26 mouse cellular contexts compared by ENCODE assay signal in the genomic region with DNA sequence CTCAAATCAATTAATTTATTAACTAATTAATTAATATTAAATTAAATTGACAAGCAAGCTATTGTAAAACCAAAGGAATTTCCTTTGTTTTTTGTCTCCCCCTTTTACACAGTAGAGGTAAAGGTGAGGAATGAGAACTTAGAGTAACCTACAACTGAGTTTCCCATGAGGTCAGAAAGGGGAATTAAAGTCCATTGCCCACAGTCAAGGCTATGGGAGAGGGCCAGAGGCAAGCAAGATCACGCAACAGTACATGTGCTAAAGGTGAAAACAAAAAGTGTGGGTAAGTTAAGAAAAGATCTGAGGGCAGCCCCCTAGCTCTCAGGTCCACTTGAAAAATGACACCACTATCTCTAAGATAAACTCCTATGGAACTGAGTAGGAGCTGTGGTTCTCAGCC. TPM values are rescaled to one million over a fixed set of nuclear protein-coding genes. Genes with fewer than 3 reads are reported as not detected.
DNase-seq lines count a peak whose midpoint lies in the region; ATAC-seq and TF ChIP-seq lines count a peak whose summit lies in the region.
"Had no signal": no experiment of that assay in that cellular context is flagged by ENCODE, and none has a peak within 500 bp of the region (broad histone marks: within the 10 kb centered on the region; RNA-seq: fewer than 3 reads in every experiment).

No protein-coding gene starts in this region.

- H3K27me3 ChIP-seq in heart, embryonic 13.5 days (replicated peaks): no peaks in the 10 kb centered on the region
- no peaks in the 10 kb centered on the region for H3K27me3 ChIP-seq in liver, postnatal 0 days (ENCODE audit: insufficient read depth, low read length)
- H3K27me3 ChIP-seq in liver, embryonic 11.5 days (replicated peaks; ENCODE audit: control insufficient read depth, insufficient read depth, low read length): no peaks in the 10 kb centered on the region
- no peaks in the 10 kb centered on the region for H3K27me3 ChIP-seq in stomach, postnatal 0 days (ENCODE audit: control insufficient read depth, insufficient read depth, low read length)
- H3K27me3 ChIP-seq: embryonic facial prominence, embryonic 13.5 days; forebrain, embryonic 13.5 days; hindbrain, embryonic 15.5 days had no signal

- 57% methylated on average over 1 of the region's 1 CpGs for WGBS in heart, embryonic 13.5 days
- WGBS in liver, postnatal 0 days (ENCODE audit: insufficient replicate concordance): 68% methylated on average over 1 of the region's 1 CpGs
- 65% methylated on average over 1 of the region's 1 CpGs for WGBS in liver, embryonic 11.5 days
- WGBS in stomach, postnatal 0 days: 77% methylated on average over 1 of the region's 1 CpGs

- H3K9me3 ChIP-seq in heart, embryonic 13.5 days: no peaks in the 10 kb centered on the region; the same call in 1 of the 2 replicates
- no peaks in the 10 kb centered on the region for H3K9me3 ChIP-seq in liver, postnatal 0 days (ENCODE audit: low read length)
- no peaks in the 10 kb centered on the region for H3K9me3 ChIP-seq in liver, embryonic 11.5 days (ENCODE audit: control insufficient read depth, low read length)
- H3K9me3 ChIP-seq in stomach, postnatal 0 days (ENCODE audit: control insufficient read depth, low read length): no peaks in the 10 kb centered on the region
- H3K9me3 ChIP-seq: embryonic facial prominence, embryonic 10.5 days; embryonic facial prominence, embryonic 13.5 days; forebrain, embryonic 10.5 days; hindbrain, embryonic 15.5 days had no signal

- intact Hi-C loops in left cerebral cortex, postnatal 4 days (cut with DNase I): loop anchor here (5.0 to 10.0 kb wide), 4 partner anchors 64 to 1316 kb away; no protein-coding TSS in a partner anchor

- no peak for TF ChIP-seq EP300 in liver, postnatal 0 days (IDR thresholded peaks at IDR 0.05; ENCODE audit: low read depth)
- TF ChIP-seq EP300 in stomach, postnatal 0 days (optimal IDR thresholded peaks at IDR 0.05): no peak

- H3K9ac ChIP-seq in heart, embryonic 13.5 days: no peak overlapping the region
- H3K9ac ChIP-seq in liver, postnatal 0 days (replicated peaks): no peak overlapping the region
- no peak overlapping the region for H3K9ac ChIP-seq in liver, embryonic 11.5 days (ENCODE audit: low read depth, low read length)
- H3K9ac ChIP-seq in stomach, postnatal 0 days (ENCODE audit: low read length): no peak overlapping the region
- H3K9ac ChIP-seq: embryonic facial prominence, embryonic 13.5 days; forebrain, embryonic 13.5 days; hindbrain, embryonic 15.5 days had no signal

- no peak for TF ChIP-seq CTCF in liver, postnatal 0 days (IDR thresholded peaks at IDR 0.05; ENCODE audit: low read depth)
- TF ChIP-seq CTCF in stomach, postnatal 0 days (IDR thresholded peaks at IDR 0.05; ENCODE audit: low read depth): no peak

- no peak overlapping the region for H3K4me3 ChIP-seq in heart, embryonic 13.5 days
- H3K4me3 ChIP-seq in liver, postnatal 0 days (ENCODE audit: low read depth, low read length): no peak overlapping the region
- H3K4me3 ChIP-seq in liver, embryonic 11.5 days (ENCODE audit: low read depth, low read length): no peak overlapping the region
- no peak overlapping the region for H3K4me3 ChIP-seq in stomach, postnatal 0 days (ENCODE audit: low read depth, low read length)
- H3K4me3 ChIP-seq: embryonic facial prominence, embryonic 10.5 days; embryonic facial prominence, embryonic 13.5 days; forebrain, embryonic 10.5 days; forebrain, embryonic 13.5 days; hindbrain, embryonic 15.5 days had no signal

- ATAC-seq in heart, embryonic 13.5 days (ENCODE audit: extremely low read depth, insufficient number of reproducible peaks, low FRiP score, low TSS enrichment): no peak
- peak; percentile 62 for ATAC-seq in liver, postnatal 0 days
- ATAC-seq in liver, embryonic 11.5 days (replicated peaks; ENCODE audit: low FRiP score): no peak
- ATAC-seq in granulocyte monocyte progenitor cell, adult 5-6 weeks (replicated peaks; ENCODE audit: poor library complexity, severe bottlenecking): peak; percentile 48
- no peak for ATAC-seq in stomach, postnatal 0 days (ENCODE audit: low FRiP score, low TSS enrichment)
- ATAC-seq: forebrain, embryonic 13.5 days; forebrain, embryonic 16.5 days; intestine, postnatal 0 days had no signal

- H3K36me3 ChIP-seq in heart, embryonic 13.5 days: no peaks in the 10 kb centered on the region
- H3K36me3 ChIP-seq in liver, postnatal 0 days (replicated peaks; ENCODE audit: insufficient read depth, low read length): no peaks in the 10 kb centered on the region
- H3K36me3 ChIP-seq in liver, embryonic 11.5 days (ENCODE audit: control insufficient read depth, insufficient read depth, low read length): no peaks in the 10 kb centered on the region
- H3K36me3 ChIP-seq in stomach, postnatal 0 days (ENCODE audit: control insufficient read depth, insufficient read depth, low read length): no peaks in the 10 kb centered on the region
- H3K36me3 ChIP-seq: embryonic facial prominence, embryonic 10.5 days; embryonic facial prominence, embryonic 13.5 days; forebrain, embryonic 10.5 days; hindbrain, embryonic 15.5 days had no signal

- no peak for DNase-seq in heart, postnatal 4 days
- no peak for DNase-seq in liver, postnatal 0 days
- DNase-seq in liver, embryonic 11.5 days (ENCODE audit: low spot score): no peak
- no peak for DNase-seq in stomach, postnatal 0 days (ENCODE audit: low spot score)
- no peak for DNase-seq in left cerebral cortex, postnatal 4 days
- DNase-seq: cerebellum, adult 11-12 months; cerebellum, adult 8-10 months; cerebellum, postnatal 36 days; embryo, embryonic 11 days; gastrocnemius, postnatal 10 days; gastrocnemius, postnatal 36 days; heart, adult 18-20 months; heart, postnatal 36 days had no signal

- H3K27ac ChIP-seq in heart, embryonic 13.5 days (replicated peaks): peak overlapping the region; percentile 40; the same call in 1 of the 2 replicates
- H3K27ac ChIP-seq in liver, postnatal 0 days (ENCODE audit: low read depth): no peak overlapping the region
- H3K27ac ChIP-seq in liver, embryonic 11.5 days (ENCODE audit: low read depth, low read length): no peak overlapping the region
- no peak overlapping the region for H3K27ac ChIP-seq in stomach, postnatal 0 days (replicated peaks)
- H3K27ac ChIP-seq: embryonic facial prominence, embryonic 10.5 days; embryonic facial prominence, embryonic 13.5 days; forebrain, embryonic 10.5 days; forebrain, embryonic 13.5 days; hindbrain, embryonic 15.5 days had no signal

- H3K4me2 ChIP-seq in heart, embryonic 13.5 days: no peak overlapping the region
- no peak overlapping the region for H3K4me2 ChIP-seq in liver, postnatal 0 days (ENCODE audit: low read depth, low read length)
- no peak overlapping the region for H3K4me2 ChIP-seq in liver, embryonic 11.5 days
- H3K4me2 ChIP-seq in stomach, postnatal 0 days (replicated peaks; ENCODE audit: low read depth): no peak overlapping the region
- H3K4me2 ChIP-seq: embryonic facial prominence, embryonic 13.5 days; forebrain, embryonic 13.5 days; heart, embryonic 11.5 days; hindbrain, embryonic 15.5 days had no signal

- H3K4me1 ChIP-seq in heart, embryonic 13.5 days: peaks cover 13% of the 10 kb centered on the region
- H3K4me1 ChIP-seq in liver, postnatal 0 days (ENCODE audit: insufficient read depth): no peaks in the 10 kb centered on the region
- no peaks in the 10 kb centered on the region for H3K4me1 ChIP-seq in liver, embryonic 11.5 days (replicated peaks; ENCODE audit: control insufficient read depth, insufficient read depth, low read length)
- no peaks in the 10 kb centered on the region for H3K4me1 ChIP-seq in stomach, postnatal 0 days (replicated peaks; ENCODE audit: control insufficient read depth, insufficient read depth)
- H3K4me1 ChIP-seq: embryonic facial prominence, embryonic 10.5 days; embryonic facial prominence, embryonic 13.5 days; forebrain, embryonic 10.5 days; forebrain, embryonic 13.5 days; hindbrain, embryonic 15.5 days had no signal

RNA-seq across cellular contexts. Expression of gene Otogl, which starts 9.2 kb away (rescaled TPM):
- polyA plus RNA-seq in heart, embryonic 13.5 days (2015; fragmentation: Nextera tagmentation; extraction: Ambion mirVana): 0.09 and 0.11 TPM in 2 replicates
- under 1 TPM; 0.05 to 0.11 TPM for total RNA-seq in heart, postnatal 4 days (2021)
- not detected in 2 replicates for polyA plus RNA-seq in liver, postnatal 0 days (2015; fragmentation: Nextera tagmentation; extraction: Ambion mirVana)
- 0.12 and 0.14 TPM in 2 replicates for polyA plus RNA-seq in liver, embryonic 11.5 days (2014; fragmentation: Nextera tagmentation; extraction: Ambion mirVana)
- 3.1 and 4.0 TPM in 2 replicates for total RNA-seq in granulocyte monocyte progenitor cell, adult 5-6 weeks (2014; fragmentation: Nextera tagmentation)
- 2.4 and 2.8 TPM in 2 replicates for total RNA-seq in granulocyte monocyte progenitor cell, adult 5-6 weeks (2017)
- polyA plus RNA-seq in stomach, postnatal 0 days (2015; fragmentation: Nextera tagmentation; extraction: Ambion mirVana): 0.01 and 0.02 TPM in 2 replicates
- total RNA-seq in left cerebral cortex, postnatal 4 days (2021): under 1 TPM; 0.44 to 0.72 TPM
- total RNA-seq: gastrocnemius, postnatal 36 days; MEL had no signal
- polyA plus RNA-seq: adrenal gland, adult 2 months; CD4-positive, CD25-positive, alpha-beta regulatory T cell, adult 4 months; forebrain, embryonic 10.5 days; forebrain, embryonic 13.5 days; intestine, postnatal 0 days had no signal

Comparison
In these comparisons a context has a peak if more than half of its experiments do, and no peak if none do; other contexts are left out.
1. ATAC-seq: peak in liver, postnatal 0 days (single experiment) and granulocyte monocyte progenitor cell, adult 5-6 weeks (single experiment); none in heart, embryonic 13.5 days (single experiment), liver, embryonic 11.5 days (single experiment) and stomach, postnatal 0 days (single experiment).